Mouse (Mus musculus) E14TG2a.4 (cell line): ENCODE results near the gene Slx1b.

ENCODE experiments used
- H3K27me3 ChIP-seq: 2 replicates; pipeline ENCODE4 v1.6.1; 2014; ENCODE audit warnings: low read length, control low read depth; ENCODE audit not compliant: insufficient read depth
- H3K36me3 ChIP-seq: 2 replicates; pipeline ENCODE4 v1.6.1; 2014; ENCODE audit warnings: low read length, control low read depth; ENCODE audit not compliant: insufficient read depth
- H3K4me1 ChIP-seq: replicated peaks from 2 replicates; pipeline ENCODE4 v1.6.1; 2014; ENCODE audit warnings: low read depth, low read length, control low read depth
- H3K4me3 ChIP-seq: replicated peaks from 2 replicates; pipeline ENCODE4 v1.5.1; 2014; ENCODE audit warnings: mild to moderate bottlenecking, low read length
- H3K9me3 ChIP-seq: 2 replicates; pipeline ENCODE4 v1.6.1; 2014; ENCODE audit warnings: low read length, control low read depth
- CTCF ChIP-seq: conservative IDR thresholded peaks from 2 replicates; pipeline ENCODE4 v1.5.1; 2014; ENCODE audit warnings: low read length
- NANOG ChIP-seq: IDR thresholded peaks from 2 replicates; pipeline ENCODE4 v1.6.1; 2014; ENCODE audit warnings: borderline replicate concordance, low read length, mixed read lengths
- POU5F1 ChIP-seq: IDR thresholded peaks from 2 replicates; pipeline ENCODE4 v1.6.1; 2014; ENCODE audit warnings: low read length, borderline replicate concordance

Gene Slx1b

DNA sequence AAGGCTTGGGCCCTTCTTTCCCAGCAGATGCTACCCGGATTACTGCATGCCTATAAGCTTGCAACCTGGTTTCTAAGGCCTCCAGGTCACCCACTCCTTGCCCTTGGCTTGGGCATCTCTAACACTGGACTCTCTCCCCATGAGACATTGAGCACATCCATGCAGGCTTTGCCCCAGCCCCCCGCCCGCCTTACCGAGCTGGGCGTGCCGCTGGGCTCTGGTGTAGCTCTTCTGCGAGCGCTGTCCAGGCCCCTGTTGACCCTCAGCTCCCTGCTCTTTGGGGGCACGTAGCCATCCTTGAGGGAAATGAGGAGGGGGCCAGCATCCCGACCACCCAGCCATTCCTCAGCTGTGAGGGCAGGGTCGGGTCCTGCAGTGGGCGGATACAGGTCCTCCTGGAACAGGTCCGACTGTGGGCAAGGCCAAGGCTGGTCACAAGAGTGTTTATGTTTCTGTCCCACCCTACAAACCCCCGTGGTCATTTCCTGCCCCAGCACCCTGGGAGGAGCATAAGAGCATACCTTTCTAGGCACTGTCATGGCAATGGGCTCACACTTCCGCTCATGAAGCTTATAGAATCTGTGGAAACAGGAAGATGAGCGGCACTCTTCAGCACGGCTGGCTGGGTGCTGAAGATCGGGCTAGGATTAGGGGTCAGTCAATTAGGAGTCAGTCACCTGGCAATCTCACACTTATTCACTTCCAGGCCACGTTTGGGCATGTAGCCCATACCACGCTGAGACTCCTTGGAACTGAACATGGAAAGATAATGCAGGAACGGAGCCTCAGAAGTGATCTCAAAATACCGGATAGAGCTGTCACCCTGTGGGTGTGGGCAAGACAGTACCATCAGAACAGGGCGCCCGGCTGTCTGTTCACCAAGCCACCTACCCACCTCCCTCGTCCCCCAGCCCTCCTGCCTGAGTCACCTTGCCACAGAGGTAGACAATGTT lies 4.8 kb upstream of the Slx1b start:
- peaks cover 86% of the 10 kb centered on the region for H3K4me1 ChIP-seq
- peaks cover 40% of the 10 kb centered on the region for H3K27me3 ChIP-seq
- H3K9me3 ChIP-seq, result no peaks in the 10 kb centered on the region
- peaks cover 39% of the 10 kb centered on the region for H3K36me3 ChIP-seq
- peak overlapping the region; percentile 61 for H3K4me3 ChIP-seq
- no peak for TF ChIP-seq POU5F1
- TF ChIP-seq CTCF, result no peak

DNA sequence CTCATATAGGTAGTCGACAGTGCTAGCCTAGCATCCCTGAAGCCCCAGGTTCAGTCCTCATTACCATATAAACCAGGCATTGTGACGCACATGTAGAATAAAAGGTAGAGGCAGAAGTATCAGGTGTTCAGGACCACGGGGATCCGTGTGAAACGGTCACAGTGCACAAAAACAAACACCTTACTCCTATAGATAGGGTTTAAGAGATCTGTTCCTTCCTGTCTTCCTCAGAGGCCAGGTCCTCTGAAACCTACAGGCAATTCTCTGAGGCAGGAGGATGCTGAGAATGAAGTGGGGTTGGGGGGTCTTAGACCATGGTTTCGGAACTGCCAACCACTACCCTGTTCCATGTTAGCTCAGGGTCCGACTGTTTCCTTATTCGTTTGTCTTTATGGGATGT lies 2.3 kb upstream of the Slx1b start:
- Histone ChIP-seq H3K27me3 (peaks cover 15% of the 10 kb centered on the region), H3K9me3 (no peaks in the 10 kb centered on the region), H3K4me3 (no peak overlapping the region), H3K4me1 (peaks cover 77% of the 10 kb centered on the region), H3K36me3 (peaks cover 45% of the 10 kb centered on the region)
- TF ChIP-seq POU5F1 (no peak), NANOG (no peak), CTCF (no peak)

DNA sequence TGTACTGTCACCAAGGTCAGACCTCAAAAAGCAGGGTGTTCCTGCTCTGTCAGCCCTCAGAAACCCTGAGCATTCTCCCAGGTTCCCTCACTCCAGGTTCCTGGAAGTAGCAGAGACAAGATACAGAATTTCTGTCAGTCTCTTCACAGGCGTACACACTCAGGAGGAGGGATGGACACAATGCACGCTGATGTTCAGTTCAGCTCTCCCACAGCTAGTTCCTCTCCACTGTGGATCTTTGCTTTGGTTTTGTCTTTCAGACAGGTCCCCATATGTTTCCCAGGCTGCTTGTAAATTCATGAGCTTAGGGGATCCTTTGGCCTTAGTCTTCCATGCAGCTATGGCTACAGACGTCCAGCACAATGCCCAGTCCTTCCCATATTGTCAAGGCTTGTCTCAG lies 1.3 kb upstream of the Slx1b start:
- H3K9me3 ChIP-seq, result no peaks in the 10 kb centered on the region
- H3K36me3 ChIP-seq, result peaks cover 55% of the 10 kb centered on the region
- H3K4me1 ChIP-seq, result peaks cover 79% of the 10 kb centered on the region
- H3K4me3 ChIP-seq, result peak overlapping the region; percentile 98
- no peak for TF ChIP-seq CTCF
- TF ChIP-seq POU5F1, result no peak
- TF ChIP-seq NANOG, result no peak
- peaks cover 5% of the 10 kb centered on the region for H3K27me3 ChIP-seq

DNA sequence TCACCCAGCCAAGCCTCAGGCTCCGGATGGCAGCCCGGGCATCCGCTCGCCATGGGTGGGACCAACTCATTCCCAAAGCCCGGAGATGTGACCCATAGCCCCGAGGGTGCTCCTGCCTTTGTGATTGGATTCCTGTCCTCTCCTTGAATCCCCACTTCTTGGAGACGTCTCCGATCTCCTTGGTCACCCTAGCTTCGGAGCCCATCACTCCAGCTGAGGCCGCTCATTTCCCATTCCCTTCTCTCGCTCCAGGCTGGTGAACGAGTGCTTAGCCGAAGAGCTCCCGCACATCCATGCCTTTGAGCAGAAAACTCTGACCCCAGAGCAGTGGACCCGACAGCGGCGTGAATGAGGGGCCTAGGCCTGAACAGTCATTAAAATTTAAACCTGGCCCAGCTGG lies 719 bp upstream of the Slx1b start:
- Histone ChIP-seq H3K4me1 (peaks cover 78% of the 10 kb centered on the region), H3K36me3 (peaks cover 61% of the 10 kb centered on the region), H3K4me3 (peak overlapping the region; percentile 98), H3K9me3 (no peaks in the 10 kb centered on the region), H3K27me3 (no peaks in the 10 kb centered on the region)
- TF ChIP-seq NANOG (no peak), POU5F1 (no peak), CTCF (no peak)

DNA sequence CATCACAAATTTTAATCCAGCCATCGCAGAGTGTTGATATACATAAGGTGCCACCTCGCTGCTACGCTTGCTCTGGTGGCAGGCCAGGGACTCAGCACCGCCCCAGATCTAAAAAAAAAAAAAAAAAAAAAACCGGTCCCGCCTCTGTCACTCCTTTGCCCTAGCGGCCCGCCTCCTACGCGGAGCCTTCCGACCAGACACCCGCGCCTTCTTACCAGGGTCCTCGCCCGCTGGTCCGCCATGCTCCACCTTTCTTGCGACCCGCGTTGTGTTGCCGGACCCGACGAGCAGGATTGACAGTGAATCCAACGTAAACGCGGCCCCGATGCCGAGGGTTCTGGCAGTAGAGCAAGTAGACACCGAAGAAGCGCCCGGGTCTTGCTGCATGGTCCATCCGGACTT lies 373 bp downstream of the Slx1b start, which contains the start of gene Bola2:
Bola2 (plus strand) TSS at position 192 of the 402 bp plus-strand sequence.
- H3K9me3 ChIP-seq, result no peaks in the 10 kb centered on the region
- H3K36me3 ChIP-seq, result peaks cover 65% of the 10 kb centered on the region
- H3K4me1 ChIP-seq, result peaks cover 68% of the 10 kb centered on the region
- no peaks in the 10 kb centered on the region for H3K27me3 ChIP-seq
- peak within 1 kb of the TSS; percentile 98 for H3K4me3 ChIP-seq
- TF ChIP-seq POU5F1, result no peak
- no peak for TF ChIP-seq CTCF
- TF ChIP-seq NANOG, result no peak

DNA sequence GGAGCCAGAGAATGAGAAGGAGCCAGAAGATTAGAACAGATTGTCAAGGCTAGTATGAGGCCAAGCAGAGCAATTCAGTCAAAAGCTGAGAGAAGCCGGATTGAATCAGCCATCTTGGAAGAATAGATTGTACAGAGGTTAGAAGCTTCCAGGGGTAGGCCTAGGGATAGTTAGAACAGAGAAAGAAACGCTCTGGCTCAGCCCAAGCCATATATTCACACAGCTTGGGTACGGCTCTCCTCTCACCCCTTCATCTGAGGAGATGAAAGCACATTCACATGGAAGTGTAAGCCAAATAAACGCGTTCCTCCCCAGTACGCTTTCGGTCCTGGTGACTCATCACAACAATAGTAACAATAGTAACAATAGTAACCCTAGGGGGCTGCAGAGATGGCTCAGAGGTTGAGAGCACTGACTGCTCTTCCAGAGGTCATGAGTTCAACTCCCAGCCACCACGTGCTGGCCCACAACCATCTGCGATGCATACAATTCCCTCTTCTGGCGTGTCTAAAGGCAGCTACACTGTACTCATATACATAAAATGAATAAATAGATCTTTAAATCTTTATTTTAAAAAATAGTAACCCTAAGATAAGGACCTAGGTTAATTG lies 1.0 kb downstream of the Slx1b start:
- TF ChIP-seq CTCF, result no peak
- TF ChIP-seq POU5F1, result no peak
- TF ChIP-seq NANOG, result no peak

DNA sequence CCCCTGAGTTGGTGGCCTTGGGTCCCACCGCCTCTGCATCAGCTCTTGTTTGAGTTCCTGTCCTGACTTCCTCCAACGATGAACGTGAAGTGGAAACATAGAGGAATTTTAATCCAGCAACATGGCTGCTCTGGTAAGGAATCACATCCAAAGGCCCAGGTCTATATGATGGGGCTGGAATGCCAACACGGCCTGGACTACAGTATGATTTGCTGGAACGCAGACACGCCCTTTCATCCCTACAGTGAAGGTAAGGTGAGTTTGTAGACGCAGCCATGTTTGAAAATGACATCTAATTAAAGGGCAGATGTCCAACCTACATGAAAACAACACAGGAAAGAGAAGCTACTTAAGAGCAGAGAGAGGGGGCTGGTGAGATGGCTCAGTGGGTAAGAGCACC lies 1.8 kb downstream of the Slx1b start:
- H3K27me3 ChIP-seq, result no peaks in the 10 kb centered on the region
- peak overlapping the region; percentile 98 for H3K4me3 ChIP-seq
- TF ChIP-seq CTCF, result no peak
- TF ChIP-seq POU5F1, result no peak
- no peak for TF ChIP-seq NANOG
- peaks cover 57% of the 10 kb centered on the region for H3K4me1 ChIP-seq
- H3K36me3 ChIP-seq, result peaks cover 65% of the 10 kb centered on the region
- no peaks in the 10 kb centered on the region for H3K9me3 ChIP-seq

More for the DNA sequence above, 1.0 kb downstream of the Slx1b start:
- H3K27me3 ChIP-seq, result no peaks in the 10 kb centered on the region
- no peaks in the 10 kb centered on the region for H3K9me3 ChIP-seq
- H3K4me1 ChIP-seq, result peaks cover 65% of the 10 kb centered on the region
- peak overlapping the region; percentile 98 for H3K4me3 ChIP-seq
- peaks cover 65% of the 10 kb centered on the region for H3K36me3 ChIP-seq

DNA sequence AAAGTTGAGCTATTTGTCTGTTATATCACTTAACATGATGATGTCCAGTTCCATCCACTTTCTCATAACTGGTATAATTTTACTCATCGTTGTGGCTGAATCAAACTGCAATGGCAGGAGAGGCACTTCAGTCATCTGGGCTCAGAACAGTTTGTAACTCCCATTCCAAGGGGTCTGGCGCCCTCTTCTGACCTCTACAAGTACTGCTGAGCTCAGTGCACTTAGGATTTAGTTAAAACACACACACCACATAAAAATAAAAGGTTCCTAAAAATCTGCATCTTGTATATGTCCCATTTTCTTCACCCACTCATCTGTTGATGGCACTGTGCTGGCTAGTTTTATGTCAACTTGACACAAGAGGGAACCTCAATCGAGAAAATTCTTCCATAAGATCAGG lies 2.3 kb downstream of the Slx1b start:
- Histone ChIP-seq H3K4me3 (peak overlapping the region; percentile 98; the same call in 1 of the 2 replicates), H3K27me3 (no peaks in the 10 kb centered on the region), H3K36me3 (peaks cover 61% of the 10 kb centered on the region), H3K9me3 (no peaks in the 10 kb centered on the region), H3K4me1 (peaks cover 54% of the 10 kb centered on the region)
- no peak for TF ChIP-seq NANOG
- TF ChIP-seq CTCF, result peak; percentile 94
- TF ChIP-seq POU5F1, result no peak
